Mouse (Mus musculus): ENCODE results near the gene Notch1.

Gene Notch1

DNA sequence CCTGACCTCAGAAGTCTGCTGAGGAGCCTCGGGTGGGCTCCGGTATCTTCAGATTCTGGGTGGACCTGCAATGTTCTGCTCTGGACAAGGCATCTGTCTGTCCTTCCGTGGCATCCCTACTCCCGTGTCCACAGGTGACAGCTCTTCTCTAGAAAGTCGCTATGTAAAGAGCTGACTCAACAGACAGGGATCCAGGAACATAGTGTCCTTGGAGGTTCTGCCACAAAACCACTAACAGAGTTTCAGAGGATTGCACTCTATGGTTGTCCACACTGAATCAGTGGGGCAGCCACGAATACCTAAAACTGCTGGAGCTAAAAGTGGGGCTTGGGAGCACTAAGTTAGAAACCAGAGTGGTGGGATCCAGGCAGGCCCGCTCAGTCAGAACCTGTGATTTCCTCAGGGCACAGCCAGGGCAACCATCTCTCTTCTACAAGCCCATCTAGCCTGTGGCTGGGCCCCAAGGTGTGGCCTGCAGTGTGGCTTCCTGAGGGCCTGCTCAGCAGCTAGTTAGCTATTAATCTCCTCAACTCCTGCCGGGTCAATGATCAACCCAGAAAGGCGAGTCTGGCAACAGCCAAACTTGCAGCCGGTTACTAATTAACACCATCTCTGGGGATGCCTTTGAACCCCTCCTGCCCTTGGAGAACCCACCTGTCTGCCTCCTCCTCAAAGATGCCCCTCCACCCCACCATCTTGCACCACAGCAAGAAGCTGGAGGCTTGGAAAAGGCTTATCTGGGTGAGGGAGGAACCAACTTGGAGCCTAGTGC is 34.6 kb downstream of the Notch1 start:
- DNase-seq (ENCODE audit: low read depth, low spot score) = no peak

DNA sequence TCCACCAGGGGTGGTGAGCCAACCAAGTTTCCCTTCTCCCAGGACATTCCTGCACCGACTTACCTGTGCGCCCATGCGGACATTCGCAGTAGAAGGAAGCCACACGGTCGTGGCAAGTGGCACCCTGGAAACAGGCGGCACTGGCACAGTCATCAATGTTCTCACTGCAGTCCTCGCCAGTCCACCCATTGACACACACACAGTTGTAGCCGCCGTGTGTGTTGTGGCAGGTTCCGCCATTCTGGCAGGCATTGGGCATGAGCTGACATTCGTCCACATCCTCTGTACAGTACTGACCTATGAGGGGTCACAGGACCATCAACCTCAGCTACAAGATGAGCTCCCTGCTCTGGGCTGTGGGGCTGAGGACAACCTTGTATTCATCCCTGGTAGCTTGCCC is 35.6 kb downstream of the Notch1 start:
- no peak for DNase-seq (ENCODE audit: low read depth, low spot score)

DNA sequence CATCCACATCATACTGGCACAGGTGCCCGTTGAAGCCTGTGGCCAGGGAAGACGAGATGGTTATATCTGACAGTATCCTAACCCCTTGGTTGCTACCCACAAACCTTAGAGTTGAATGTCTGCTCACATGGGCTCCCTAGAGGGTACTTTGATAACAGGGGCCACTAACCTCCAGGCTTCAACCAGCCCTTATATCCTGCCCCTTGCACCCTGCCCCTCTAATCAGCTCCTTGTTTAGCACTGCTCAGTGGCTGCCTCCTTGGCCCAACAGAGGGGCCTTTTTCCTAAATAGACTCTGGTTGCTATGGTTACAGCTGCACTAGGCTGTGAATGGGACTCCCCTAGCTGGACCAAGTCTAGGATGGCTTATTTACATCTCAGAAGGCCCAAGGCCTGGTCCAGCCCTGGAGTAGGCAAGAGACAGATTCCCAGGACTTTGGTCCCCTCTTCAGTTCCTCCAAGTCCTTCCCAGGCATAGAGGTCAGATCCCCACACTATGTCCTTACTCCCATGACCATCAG is 37.7 kb downstream of the Notch1 start:
- DNase-seq (ENCODE audit: low read depth, low spot score) = no peak

DNA sequence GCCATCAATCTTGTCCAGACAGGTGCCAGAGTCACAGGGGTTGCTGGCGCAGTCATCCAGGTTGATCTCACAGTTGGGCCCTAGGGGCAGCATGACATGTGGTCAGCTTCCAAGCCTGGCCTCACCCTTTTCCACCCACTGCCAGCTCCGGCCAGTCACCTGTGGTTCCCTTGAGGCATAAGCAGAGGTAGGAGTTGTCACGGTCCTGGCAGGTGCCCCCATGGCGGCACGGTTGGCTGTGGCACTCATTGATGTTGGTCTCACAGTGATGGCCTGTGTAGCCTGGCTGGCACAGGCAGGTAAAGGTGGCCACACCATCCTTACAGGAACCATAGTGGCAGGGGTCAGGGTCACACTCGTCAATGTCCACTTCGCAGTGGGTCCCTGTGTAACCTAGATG is 38.6 kb downstream of the Notch1 start:
- DNase-seq (ENCODE audit: low read depth, low spot score) = no peak

- no peak for DNase-seq (ENCODE audit: low read depth, low spot score)
These were observed 40.7 kb downstream of the Notch1 start for GRCm38 (mm10) chr2:26475505-26476430.

- peak; percentile 5 for DNase-seq (ENCODE audit: low read depth, low spot score)
These were observed 41.5 kb downstream of the Notch1 start for GRCm38 (mm10) chr2:26474789-26475504.

DNA sequence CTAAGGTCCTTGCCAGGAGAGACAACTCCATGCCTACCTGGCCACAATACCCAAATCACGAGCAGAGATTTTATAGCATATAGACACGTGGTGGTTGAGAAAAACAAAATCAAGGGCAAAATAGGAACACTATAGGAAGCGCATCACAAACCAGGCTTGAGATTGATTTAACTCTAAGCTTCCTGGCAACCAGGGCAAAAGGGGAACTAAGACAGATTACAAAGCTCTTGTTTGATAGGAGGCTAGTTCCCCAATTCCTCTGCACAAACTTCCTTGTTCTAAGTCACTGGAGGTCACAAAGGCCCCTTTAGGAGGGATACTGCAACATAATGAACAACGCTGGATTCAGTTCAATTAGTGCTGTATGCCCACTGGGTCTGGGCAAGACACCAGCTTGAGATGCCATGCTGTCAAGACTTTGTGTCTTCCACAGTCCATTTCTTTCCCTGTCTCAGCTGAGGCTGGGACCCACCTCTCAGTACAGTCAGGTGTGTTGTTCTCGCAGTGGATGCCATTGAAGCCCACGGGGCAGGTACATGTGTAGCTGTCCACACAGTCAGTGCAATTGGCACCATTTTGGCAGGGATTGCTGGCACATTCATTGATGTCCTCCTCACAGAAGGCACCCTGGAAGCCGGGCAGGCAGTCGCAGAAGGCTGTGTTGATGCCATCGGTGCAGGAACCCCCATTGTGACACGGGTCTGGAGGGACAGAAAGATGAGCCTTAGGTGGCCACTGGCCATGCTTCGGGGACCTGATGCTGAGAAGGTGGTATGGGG is 44.0 kb downstream of the Notch1 start:
- DNase-seq (ENCODE audit: low read depth, low spot score) = no peak

- DNase-seq (ENCODE audit: low read depth, low spot score) = no peak
These were observed 44.7 kb downstream of the Notch1 start for GRCm38 (mm10) chr2:26471652-26472285.

DNA sequence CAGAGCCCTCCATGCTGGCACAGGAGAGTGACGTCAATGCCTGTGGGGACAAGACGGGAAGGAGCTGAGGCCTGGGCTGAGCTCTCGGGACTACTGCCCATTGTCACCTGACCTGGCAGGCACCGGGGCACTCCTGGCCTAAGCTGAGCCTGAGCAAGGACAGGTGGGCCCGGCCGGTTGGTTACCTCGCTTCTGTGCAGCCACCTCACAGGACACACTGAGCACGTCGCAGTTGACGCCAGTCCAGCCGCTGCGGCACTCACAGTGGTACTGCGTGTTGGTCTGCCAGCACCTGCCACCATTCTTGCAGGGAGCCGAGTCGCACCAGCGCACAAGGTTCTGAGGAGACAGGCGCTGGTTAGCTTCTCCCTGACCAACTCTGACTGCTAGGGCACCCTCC is 45.5 kb downstream of the Notch1 start:
- no peak for DNase-seq (ENCODE audit: low read depth, low spot score)

DNA sequence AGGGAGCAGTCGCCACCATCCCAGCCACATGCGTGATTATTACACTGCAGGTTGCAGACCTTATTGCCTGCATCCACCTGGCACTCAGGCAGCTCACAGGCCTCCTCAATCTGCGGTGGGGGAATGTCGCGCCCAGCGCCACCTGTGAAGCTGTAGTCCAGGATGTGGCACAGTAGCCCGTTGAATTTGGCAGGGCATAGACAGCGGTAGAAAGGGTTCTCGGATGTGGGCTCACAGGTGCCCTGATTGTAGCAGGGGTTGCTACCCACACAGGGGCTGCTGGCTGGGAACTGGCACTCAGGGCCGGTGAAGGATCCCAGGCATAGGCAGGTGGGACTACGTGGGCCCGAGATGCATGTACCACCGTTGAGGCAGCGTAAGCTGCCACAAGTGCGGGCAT is 48.1 kb downstream of the Notch1 start:
- no peak for DNase-seq (ENCODE audit: low read depth, low spot score)

- no peak for DNase-seq (ENCODE audit: low read depth, low spot score)
These were observed 53.1 kb downstream of the Notch1 start for GRCm38 (mm10) chr2:26463412-26463811.

DNA sequence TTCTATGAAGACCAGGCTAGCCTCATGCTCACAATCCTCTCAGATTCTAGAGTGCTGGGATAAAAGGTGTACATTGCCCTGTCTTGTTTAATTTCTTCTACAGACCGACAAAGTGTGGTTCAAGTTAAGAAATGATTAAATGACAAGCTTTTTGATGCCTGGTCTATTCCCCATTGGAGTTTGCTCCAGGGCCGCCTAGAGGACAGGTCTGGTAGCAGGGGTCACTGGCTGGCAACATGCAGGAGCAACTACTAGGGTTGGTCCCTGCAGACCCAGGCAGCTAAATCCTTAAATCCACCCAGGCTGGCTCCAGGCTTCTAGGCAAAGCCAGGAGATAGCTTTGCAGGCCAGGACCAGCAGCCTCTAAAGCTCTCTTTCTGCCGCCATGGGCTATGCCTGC is 53.5 kb downstream of the Notch1 start:
- DNase-seq (ENCODE audit: low read depth, low spot score) = no peak

GRCm38 (mm10) chr2:26461667-26462066 is 54.8 kb downstream of the Notch1 start:
- DNase-seq (ENCODE audit: low read depth, low spot score) = no peak

DNA sequence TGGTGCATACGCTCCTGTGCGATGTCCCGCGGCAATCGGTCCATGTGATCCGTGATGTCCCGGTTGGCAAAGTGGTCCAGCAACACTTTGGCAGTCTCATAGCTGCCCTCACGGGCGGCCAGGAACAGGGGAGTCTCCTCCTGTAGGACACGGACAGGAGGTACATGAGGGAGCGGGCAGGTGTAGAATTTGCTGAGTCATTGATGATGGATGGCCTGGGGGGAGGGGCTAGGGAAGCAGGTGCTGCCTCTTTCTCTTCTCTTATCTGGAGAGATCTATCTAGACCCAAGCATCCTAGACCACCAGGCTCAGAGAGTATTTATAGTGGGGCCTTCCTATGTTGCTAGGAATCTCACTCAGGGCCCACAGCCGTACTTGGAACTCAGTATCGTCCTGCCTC is 55.6 kb downstream of the Notch1 start:
- DNase-seq (ENCODE audit: low read depth, low spot score) = no peak

- no peak for DNase-seq (ENCODE audit: low read depth, low spot score)
These were observed 56.3 kb downstream of the Notch1 start for GRCm38 (mm10) chr2:26460097-26460646.

DNA sequence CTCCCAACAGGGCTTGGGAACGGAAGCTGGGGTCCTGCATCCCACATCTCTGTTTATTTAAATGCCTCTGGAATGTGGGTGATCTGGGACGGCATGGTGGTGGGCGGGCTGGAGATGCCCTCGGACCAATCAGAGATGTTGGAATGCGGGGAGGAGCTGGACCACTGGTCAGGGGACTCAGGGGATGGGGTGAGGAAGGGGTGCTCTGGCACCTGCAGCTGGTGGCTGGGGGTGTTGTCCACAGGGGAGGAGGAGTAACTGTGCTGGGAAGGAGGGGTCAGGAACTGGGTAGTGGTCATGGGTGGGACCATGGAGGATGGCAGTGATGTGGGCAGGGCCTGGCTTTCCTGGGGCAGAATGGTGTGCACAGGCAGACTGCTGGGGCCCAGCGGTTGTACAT is 57.0 kb downstream of the Notch1 start:
- DNase-seq (ENCODE audit: low read depth, low spot score) = no peak

- DNase-seq (ENCODE audit: low read depth, low spot score) = peak; percentile 60
These were observed 57.9 kb downstream of the Notch1 start for GRCm38 (mm10) chr2:26458402-26459124.

DNA sequence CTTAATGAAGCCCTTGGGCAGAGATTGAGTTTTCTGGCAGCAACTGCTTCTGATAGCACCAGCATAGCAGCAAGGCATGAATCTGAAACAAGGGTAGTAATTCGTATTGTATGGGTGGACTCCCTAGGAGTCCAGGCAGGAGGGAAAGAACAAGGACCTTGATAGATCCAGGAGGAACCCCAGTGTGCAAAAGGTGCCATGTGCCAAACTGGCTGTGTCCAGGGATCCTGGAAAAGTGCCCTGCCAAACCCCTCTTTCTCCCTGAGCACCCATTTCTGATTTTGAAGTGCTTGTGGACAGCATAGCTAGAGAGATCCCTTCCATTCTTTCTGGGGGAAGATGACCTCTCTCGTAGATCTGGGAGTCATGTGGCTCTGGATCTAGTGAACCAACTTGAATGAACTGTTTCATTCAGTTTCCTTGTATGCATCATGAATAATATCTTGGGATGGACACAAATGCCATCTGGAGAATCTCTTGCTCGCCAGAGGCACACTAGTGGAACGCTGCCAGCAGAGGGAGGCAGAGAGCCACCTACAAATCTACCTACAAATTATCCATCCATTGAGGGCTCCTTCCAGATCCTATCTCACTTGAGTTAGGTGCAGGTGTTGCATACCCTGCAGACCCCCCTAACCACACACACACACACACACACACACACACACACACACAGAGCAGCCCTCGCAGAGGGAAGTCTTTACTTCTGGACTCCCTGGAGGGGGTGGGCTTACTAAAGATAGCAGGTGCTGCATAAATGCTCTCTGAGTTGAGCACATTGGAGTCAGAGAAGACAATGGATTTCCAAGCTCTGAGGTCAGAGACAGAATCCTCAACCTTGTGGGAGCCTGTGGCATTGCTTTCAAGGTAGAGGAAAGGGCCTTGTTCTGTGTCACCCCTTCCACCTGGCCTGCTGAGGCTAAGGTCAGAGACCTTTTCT is 67.1 kb downstream of the Notch1 start:
- peak; percentile 82 for DNase-seq (ENCODE audit: low read depth, low spot score)

DNA sequence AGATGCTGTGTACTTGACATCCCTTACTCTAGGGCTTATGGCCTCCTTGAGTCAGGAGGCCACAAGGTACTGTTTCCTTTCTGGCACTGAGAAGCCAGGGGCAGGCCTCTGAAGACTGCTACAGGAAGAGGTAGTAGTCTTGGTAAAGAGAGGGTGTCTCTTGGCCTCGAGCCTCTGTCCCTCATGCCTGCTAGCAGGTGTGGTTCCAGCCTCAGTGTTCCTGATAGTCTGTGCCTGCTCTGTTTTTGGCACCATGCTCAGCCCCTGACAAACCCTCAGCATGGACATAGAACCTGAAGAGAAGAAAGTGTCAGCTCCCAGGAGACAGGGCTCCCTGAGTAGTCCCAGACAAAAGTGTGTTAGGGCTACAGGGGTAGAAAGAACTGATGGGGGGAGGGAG is 69.0 kb downstream of the Notch1 start:
- no peak for DNase-seq (ENCODE audit: low read depth, low spot score)

All from 3T3-L1 (cell line).